Mouse (Mus musculus) Patski (cell line): ENCODE data around the gene Atxn10. TPM values are rescaled to one million over a fixed set of nuclear protein-coding genes. Genes with fewer than 3 reads are reported as not detected.

Experiments
- ATAC-seq: fragments of 100-300 bp; one replicate; pipeline ENCODE4 v1.8.0; 2021
- CTCF ChIA-PET: fragments of 350-600 bp; sonication (Branson Sonifier 250); formaldehyde crosslinking; loops from one replicate; lab custom pipeline; 2022; ENCODE audit warnings: inconsistent platforms; lab: Charles Lee
- POLR2A ChIA-PET: fragments of 350-600 bp; sonication (Branson Sonifier 250); formaldehyde crosslinking; loops from one replicate; lab custom pipeline; 2022; ENCODE audit warnings: antibody characterized with exemption, inconsistent platforms; lab: Charles Lee
- DNase-seq: peaks from one replicate; pipeline ENCODE4 v3.0.0-alpha.2; 2011; ENCODE audit warnings: low read depth, low spot score
- H3K27me3 ChIP-seq: fragments of 371-371 bp; one replicate; pipeline ENCODE4 v1.5.1; 2021
- CTCF ChIP-seq: fragments of 100-300 bp; IDR thresholded peaks from one replicate; pipeline ENCODE4 v1.5.1; 2021
- in situ Hi-C: fragments of 300-500 bp; cut with MboI; formaldehyde crosslinking; loops from 3 replicates; pipeline ENCODE4 v1.11.1; 2018; ENCODE audit warnings: low pct_unique_long_range_greater_than_20kb, mixed read lengths
- polyA plus RNA-seq: library from polyadenylated mRNA; unstranded; gene quantifications from one replicate; pipeline ENCODE4 v1.2.3, GENCODE M21; 2021

The Atxn10 gene
- polyA plus RNA-seq, 1 experiment from 2014 or later = 224 TPM

DNA sequence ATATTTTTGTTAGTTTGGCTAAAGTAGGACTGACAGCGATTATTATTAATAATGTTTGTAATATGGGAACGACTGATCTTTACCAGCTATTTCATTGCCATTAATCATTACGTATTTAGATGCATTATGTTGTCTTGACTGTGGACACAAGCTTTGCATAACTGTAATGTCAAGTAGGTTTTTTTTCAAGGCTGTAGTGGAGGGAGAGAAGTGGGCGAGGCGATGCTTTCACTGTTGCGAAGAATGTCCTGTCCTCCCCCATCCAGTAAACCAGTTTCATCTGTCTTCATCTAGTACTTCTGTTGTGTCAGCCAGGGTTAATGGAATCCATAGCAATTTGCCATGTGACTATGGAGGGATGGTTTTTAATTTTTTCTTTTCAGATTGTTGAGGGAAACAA, 20.1 kb downstream of the Atxn10 start:
- ATAC-seq = no peak
- TF ChIP-seq CTCF = no peak
- DNase-seq = no peak
- POLR2A ChIA-PET = no interaction called here
- CTCF ChIA-PET = interaction anchor here (1.4 kb wide), 2 partner anchors 8 to 10 kb away, joined by 3 to 4 read pairs; no protein-coding TSS in a partner anchor
- no peaks in the 10 kb centered on the region for H3K27me3 ChIP-seq
- in situ Hi-C loops = no loop called here

DNA sequence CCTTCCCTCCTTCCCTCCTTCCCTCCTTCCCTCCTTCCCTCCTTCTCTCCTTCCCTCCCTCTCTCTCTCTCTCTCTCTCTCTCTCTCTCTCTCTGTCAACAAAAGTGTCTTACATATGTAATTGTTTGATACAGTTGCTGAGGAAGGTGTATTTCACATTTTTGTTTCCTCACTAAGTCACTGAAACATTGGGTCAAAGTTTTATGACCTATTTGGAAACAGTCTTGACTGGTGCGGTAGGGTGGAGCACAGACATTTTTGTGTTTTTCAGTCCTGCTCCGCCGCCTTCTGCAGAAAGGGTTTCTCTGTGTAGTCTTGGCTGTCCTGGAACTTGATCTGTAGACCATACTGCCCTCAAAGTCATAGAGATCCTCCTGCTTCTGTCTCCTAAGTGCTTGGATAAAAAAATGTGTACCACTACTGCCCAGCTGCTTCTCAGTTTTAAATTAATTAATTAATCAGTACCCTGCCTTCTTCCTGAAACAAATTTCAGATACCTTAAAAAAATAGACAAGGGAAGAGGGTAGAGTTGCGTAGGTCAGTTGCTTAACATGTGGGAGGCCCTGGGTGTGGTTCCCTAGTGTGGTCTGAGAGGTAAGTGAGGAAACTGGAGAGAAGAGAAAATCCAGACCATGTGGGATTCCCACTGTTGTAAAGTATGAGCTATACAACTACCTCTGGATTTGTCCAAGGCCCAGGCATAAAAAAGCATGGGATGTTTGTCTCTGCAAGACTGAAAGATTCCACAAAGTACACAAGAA, 21.6 kb downstream of the Atxn10 start:
- DNase-seq (no peak), ATAC-seq (no peak)
- TF ChIP-seq CTCF = no peak
- ChIA-PET CTCF (interaction anchor here (0.9 to 1.4 kb wide), 2 partner anchors 8 to 10 kb away, joined by 3 read pairs; no protein-coding TSS in a partner anchor), POLR2A (no interaction called here)
- H3K27me3 ChIP-seq = no peaks in the 10 kb centered on the region
- in situ Hi-C loops = no loop called here

DNA sequence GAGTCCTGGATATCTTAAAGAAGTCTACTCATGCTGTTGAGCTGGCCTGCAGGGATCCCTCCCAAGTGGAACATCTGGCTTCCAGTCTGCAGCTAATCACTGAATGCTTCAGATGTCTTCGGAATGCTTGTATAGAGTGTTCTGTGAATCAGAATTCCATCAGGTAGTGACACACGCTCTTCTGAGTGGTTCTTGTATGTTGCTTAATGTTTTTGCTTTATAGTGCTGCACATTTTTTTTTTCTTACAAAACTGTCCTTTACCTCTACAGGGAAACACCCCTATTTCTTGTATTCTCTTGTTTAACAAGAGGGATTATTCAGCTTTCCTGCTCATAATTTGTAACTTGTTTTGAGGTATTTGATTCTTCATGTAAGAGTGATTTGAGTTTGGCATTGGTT, 23.4 kb downstream of the Atxn10 start:
- in situ Hi-C loops = no loop called here
- no peak for TF ChIP-seq CTCF
- POLR2A ChIA-PET = no interaction called here
- CTCF ChIA-PET = interaction anchor here (1.6 kb wide), 1 partner anchor 24 kb away, joined by 3 read pairs; no protein-coding TSS in a partner anchor
- H3K27me3 ChIP-seq = no peaks in the 10 kb centered on the region
- DNase-seq = no peak
- ATAC-seq = no peak

DNA sequence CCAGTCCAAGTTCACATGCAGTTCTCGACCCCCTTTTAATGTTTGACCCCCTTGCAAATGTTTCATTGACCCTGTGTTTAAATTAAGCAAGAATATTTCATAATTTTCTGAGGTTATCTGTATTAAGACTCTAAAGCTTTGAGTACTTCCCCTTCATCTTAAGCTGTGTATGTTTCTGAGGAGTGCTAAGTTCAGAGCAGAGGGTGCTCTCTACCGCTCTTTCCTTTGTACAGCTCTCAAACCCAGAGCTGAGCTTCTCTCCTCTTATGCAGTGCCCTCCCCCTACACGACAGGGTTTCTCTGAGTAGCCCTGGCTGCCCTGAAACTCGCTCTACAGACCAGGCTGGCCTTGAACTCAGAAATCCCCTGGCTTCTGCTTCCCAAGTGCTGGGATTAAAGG, 23.9 kb downstream of the Atxn10 start:
- no peak for TF ChIP-seq CTCF
- H3K27me3 ChIP-seq = no peaks in the 10 kb centered on the region
- CTCF ChIA-PET = interaction anchor here (1.0 to 1.6 kb wide), 3 partner anchors 13 to 24 kb away, joined by 3 to 5 read pairs (median 3); no protein-coding TSS in a partner anchor
- ATAC-seq (no peak), DNase-seq (no peak)
- POLR2A ChIA-PET = no interaction called here
- in situ Hi-C loops = no loop called here

DNA sequence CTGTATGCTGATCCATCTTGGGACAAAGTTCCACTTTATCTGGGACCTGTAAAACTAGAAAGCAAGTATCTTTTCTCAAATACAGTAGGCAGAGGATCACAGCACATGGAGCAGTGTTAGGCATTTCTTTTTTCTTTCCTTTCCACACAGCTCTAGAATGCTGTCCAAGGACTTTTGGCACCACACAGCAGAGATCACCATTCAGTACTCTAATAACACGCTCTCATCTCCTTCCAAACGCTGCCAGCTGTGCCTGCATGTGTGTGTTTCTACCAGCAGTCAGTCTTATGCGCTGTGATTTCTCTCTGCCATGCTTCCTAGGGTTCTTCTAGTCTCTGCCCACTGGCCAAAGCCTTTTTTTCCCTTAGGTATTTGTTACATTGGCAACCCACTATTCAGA, 28.3 kb downstream of the Atxn10 start:
- TF ChIP-seq CTCF = no peak
- DNase-seq (no peak), ATAC-seq (no peak)
- in situ Hi-C loops = no loop called here
- H3K27me3 ChIP-seq = no peaks in the 10 kb centered on the region
- ChIA-PET POLR2A (no interaction called here), CTCF (no interaction called here)

DNA sequence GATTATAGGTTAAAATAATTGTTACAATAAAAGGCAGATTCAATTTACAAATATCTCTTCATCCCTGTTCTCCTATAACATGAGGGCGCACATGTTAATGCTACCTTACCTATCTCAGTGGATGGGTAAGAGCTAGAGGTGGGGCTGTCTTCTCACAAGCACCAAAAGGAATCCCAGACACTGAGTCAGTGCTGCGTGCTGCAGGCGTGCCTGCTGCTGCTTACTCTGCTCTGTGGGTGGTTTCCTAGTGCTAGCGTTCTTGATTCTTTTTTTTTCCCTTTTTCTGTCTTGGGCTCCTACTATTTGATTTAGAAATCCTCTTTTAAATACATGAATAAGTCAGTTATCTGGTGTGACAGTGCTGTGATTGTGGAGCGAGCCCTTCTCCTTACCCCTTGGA, 30.9 kb downstream of the Atxn10 start:
- in situ Hi-C loops = no loop called here
- ATAC-seq (no peak), DNase-seq (no peak)
- CTCF ChIA-PET = no interaction called here
- POLR2A ChIA-PET = no interaction called here
- H3K27me3 ChIP-seq = no peaks in the 10 kb centered on the region
- no peak for TF ChIP-seq CTCF

DNA sequence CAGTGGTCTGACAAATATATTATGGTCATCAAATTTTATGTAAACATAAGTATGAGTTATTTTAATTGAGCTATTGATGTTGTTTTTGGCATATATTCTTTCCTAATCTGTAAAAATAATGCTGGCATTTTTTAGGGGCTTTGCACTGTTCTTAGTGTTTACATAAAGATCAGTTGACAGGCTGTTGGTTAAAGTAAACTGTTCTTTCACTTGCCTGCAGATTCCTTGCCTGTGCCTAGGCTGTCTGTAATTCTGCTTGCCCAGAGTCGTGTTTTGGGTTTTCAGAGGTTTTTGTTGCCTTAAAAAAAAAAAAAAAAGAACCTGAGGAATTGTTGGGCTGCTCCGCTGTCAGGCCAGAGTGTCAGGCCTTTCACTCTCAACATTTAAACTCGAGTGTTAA, 33.7 kb downstream of the Atxn10 start:
- CTCF ChIA-PET = no interaction called here
- DNase-seq (no peak), ATAC-seq (no peak)
- in situ Hi-C loops = no loop called here
- POLR2A ChIA-PET = interaction anchor here (0.6 kb wide), 1 partner anchor 37 kb away, joined by 7 read pairs; no protein-coding TSS in a partner anchor
- no peak for TF ChIP-seq CTCF
- H3K27me3 ChIP-seq = no peaks in the 10 kb centered on the region

DNA sequence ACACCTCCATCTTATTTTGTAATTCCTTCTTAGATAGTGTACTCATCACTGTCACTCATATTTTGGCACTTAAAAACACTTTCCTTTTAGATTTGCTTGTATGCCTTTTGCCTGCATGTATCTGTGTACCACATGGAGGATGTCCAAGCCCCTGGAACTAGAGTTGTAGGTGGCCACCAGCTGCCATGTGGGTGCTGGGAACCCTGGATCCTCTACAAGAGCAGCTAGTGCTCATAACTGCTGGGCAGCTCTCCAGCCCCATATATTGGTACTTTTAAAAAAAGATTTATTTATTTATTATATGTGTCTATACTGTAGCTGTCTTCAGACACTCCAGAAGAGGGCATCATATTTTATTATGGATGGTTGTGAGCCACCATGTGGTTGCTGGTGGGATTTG, 37.1 kb downstream of the Atxn10 start:
- CTCF ChIA-PET = interaction anchor here (1.8 kb wide), 1 partner anchor 13 kb away, joined by 5 read pairs; no protein-coding TSS in a partner anchor
- no peak for TF ChIP-seq CTCF
- no peaks in the 10 kb centered on the region for H3K27me3 ChIP-seq
- DNase-seq = no peak
- in situ Hi-C loops = no loop called here
- ATAC-seq = no peak
- POLR2A ChIA-PET = no interaction called here

DNA sequence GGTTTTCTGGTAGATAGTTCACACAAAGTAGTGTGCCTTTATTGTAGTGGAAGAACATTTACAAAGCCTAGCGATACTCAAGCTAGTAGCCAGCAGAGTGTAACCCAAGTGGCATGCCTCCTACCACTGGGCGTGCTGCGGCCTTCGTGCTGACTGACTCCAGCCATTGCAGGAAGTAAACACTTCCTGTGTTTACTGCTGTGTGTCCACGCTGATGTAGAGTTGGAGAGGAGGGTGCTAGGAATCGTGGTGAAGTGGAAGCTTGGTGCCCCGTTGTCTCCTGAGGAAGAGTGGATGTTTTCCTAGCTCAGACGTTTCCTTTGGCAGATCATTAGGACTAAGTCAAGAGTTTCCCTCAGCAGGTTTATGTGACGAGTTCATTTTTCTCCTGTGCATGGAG, 47.4 kb downstream of the Atxn10 start:
- TF ChIP-seq CTCF = no peak
- no peak for DNase-seq
- POLR2A ChIA-PET = no interaction called here

DNA sequence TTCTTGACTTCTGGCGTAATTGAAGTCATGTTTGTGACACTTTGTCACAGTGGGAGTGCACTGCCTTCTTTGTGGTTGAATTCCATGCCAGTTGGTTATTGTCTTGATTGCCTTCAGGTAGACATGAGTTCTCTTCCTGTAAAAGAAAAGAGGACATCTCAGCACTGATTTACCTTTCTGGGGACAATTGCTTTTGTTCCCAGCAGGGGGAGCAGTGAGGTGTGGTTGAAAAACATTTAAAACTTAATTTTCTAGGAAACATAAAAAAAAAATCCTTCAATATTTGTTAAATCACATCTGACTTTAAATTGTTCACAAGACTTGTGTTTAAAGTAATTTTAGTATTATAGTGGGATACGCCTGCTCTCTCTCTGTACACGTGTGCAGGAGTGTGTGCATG, 52.7 kb downstream of the Atxn10 start:
- peak; percentile 61 for TF ChIP-seq CTCF
- DNase-seq = no peak
- ChIA-PET POLR2A (no interaction called here), CTCF (interaction anchor here (0.7 to 1.5 kb wide), 3 partner anchors 17 to 194 kb away, joined by 3 to 4 read pairs (median 4); partner anchors contain the start of gene Wnt7b)
- in situ Hi-C loops = no loop called here
- ATAC-seq = no peak
- no peaks in the 10 kb centered on the region for H3K27me3 ChIP-seq

More for the DNA sequence above, 47.4 kb downstream of the Atxn10 start:
- CTCF ChIA-PET = interaction anchor here (1.3 kb wide), 1 partner anchor 23 kb away, joined by 3 read pairs; no protein-coding TSS in a partner anchor
- in situ Hi-C loops = no loop called here
- no peak for ATAC-seq
- H3K27me3 ChIP-seq = no peaks in the 10 kb centered on the region

DNA sequence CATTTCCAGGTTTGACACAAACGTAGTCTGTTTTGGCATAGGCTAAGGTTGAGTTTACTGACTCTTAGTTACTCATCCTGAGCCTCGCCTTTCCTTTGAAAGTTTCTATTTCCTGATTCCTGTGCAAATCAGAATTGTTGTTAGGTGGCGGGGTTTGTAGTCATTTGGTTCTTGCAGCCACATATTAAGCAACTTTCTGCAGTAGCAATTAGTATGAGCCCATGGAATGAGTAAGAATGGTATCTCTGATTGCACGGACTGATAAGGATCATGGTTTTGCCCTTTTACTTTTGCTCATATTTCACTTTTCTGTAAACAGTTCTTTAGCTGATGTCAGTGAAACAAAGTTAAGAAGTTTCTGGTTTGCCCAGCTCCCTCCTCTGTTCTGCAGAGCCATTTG, 53.9 kb downstream of the Atxn10 start:
- CTCF ChIA-PET = interaction anchor here (0.9 to 1.5 kb wide), 4 partner anchors 7 to 74 kb away, joined by 3 to 4 read pairs (median 4); no protein-coding TSS in a partner anchor
- ATAC-seq = no peak

More for the DNA sequence above, 53.9 kb downstream of the Atxn10 start:
- DNase-seq = no peak
- H3K27me3 ChIP-seq = no peaks in the 10 kb centered on the region
- in situ Hi-C loops = loop anchor here (5.0 kb wide), 1 partner anchor 192 kb away; the partner anchor contains the start of gene Wnt7b
- TF ChIP-seq CTCF = no peak
- POLR2A ChIA-PET = interaction anchor here (1.0 kb wide), 1 partner anchor 9 kb away, joined by 3 read pairs; no protein-coding TSS in a partner anchor
